Mouse (Mus musculus): ENCODE results near the gene Elp4. TPM values are rescaled to one million over a fixed set of nuclear protein-coding genes. Genes with fewer than 3 reads are reported as not detected.

The Elp4 gene
- polyA plus RNA-seq, 1 experiment from 2014 or later = 34.3 TPM

DNA sequence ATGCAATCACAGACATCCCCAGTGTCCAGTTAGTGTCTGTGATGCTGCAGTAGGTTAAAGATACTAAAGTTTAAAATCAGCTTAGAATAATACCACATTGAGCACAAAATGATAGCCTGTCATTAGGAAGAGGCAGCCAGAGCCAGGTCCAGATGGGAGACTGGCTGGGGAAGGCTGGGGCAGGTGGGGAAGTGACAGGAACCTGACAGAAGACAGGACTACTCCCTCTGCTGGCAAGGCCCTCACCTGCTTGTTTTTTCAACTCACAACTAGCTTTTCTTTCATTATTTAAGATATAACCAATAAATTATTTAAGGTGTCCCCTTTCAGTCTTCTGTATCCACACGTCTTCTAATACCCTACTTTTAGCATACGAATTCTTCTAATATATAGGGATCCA is 104.5 kb downstream of the Elp4 start:
- H3K9ac ChIP-seq (ENCODE audit: low read length) = no peak overlapping the region
- H3K9me3 ChIP-seq (ENCODE audit: control insufficient read depth, low read length) = no peaks in the 10 kb centered on the region
- no peaks in the 10 kb centered on the region for H3K36me3 ChIP-seq (ENCODE audit: control insufficient read depth, insufficient read depth, low read length)
- no peak for ATAC-seq (ENCODE audit: low read depth)
- H3K27ac ChIP-seq (ENCODE audit: low read length) = no peak overlapping the region
- H3K4me1 ChIP-seq (replicated peaks; ENCODE audit: control insufficient read depth, insufficient read depth, low read length) = no peaks in the 10 kb centered on the region
- no peak overlapping the region for H3K4me2 ChIP-seq (ENCODE audit: low read depth, low read length)
- WGBS = 77% methylated on average over 2 of the region's 2 CpGs
- no peak overlapping the region for H3K4me3 ChIP-seq (ENCODE audit: low read length)
- H3K27me3 ChIP-seq (ENCODE audit: control insufficient read depth, insufficient read depth, low read depth, low read length) = no peaks in the 10 kb centered on the region

DNA sequence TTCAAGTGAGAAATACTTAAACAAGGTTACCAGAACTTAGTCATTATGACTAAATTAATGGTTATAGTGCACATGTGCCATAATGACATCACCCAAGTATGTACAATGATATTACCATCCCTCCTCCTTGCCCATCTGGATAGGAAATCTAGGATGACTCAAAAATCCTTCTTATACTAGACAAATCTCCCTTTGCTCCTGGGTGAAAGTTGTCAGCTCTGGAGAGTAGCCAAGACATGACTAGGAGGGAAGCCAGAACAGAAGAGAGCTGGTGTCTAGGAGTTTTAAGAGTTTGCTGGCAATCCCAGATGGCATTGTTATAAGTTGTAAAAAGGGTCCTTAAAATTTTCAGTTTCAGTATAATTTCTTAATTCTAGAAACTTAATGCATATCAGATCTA is 106.5 kb downstream of the Elp4 start:
- Histone ChIP-seq H3K36me3 (ENCODE audit: control insufficient read depth, insufficient read depth, low read length) (no peaks in the 10 kb centered on the region), H3K9ac (ENCODE audit: low read length) (no peak overlapping the region), H3K4me1 (replicated peaks; ENCODE audit: control insufficient read depth, insufficient read depth, low read length) (no peaks in the 10 kb centered on the region), H3K27me3 (ENCODE audit: control insufficient read depth, insufficient read depth, low read depth, low read length) (no peaks in the 10 kb centered on the region), H3K27ac (ENCODE audit: low read length) (no peak overlapping the region), H3K9me3 (ENCODE audit: control insufficient read depth, low read length) (no peaks in the 10 kb centered on the region), H3K4me3 (ENCODE audit: low read length) (no peak overlapping the region), H3K4me2 (ENCODE audit: low read depth, low read length) (no peak overlapping the region)
- ATAC-seq (ENCODE audit: low read depth) = no peak

DNA sequence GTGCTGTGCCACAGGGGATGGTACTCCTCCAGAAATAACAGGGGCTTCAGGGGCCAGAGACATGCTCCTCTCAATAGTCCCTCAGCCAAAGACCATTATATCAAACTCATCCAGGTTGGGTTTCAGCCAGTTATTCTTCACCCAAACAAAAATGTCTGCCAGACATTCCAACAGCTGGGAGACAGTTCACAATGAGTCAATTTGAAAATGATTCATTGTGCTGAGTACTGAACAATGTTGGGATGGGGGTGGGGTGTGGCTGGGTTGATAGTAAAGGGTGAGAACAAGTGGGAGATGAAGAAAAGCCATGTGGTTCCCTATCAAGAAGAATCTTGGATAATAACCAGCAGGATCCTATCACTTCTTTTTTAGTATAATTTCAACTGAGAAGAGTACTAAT is 108.3 kb downstream of the Elp4 start:
- Histone ChIP-seq H3K36me3 (ENCODE audit: control insufficient read depth, insufficient read depth, low read length) (no peaks in the 10 kb centered on the region), H3K4me1 (replicated peaks; ENCODE audit: control insufficient read depth, insufficient read depth, low read length) (no peaks in the 10 kb centered on the region), H3K4me3 (ENCODE audit: low read length) (no peak overlapping the region), H3K9me3 (ENCODE audit: control insufficient read depth, low read length) (no peaks in the 10 kb centered on the region), H3K27ac (ENCODE audit: low read length) (no peak overlapping the region), H3K27me3 (ENCODE audit: control insufficient read depth, insufficient read depth, low read depth, low read length) (no peaks in the 10 kb centered on the region), H3K9ac (ENCODE audit: low read length) (no peak overlapping the region), H3K4me2 (ENCODE audit: low read depth, low read length) (no peak overlapping the region)
- ATAC-seq (ENCODE audit: low read depth) = no peak

DNA sequence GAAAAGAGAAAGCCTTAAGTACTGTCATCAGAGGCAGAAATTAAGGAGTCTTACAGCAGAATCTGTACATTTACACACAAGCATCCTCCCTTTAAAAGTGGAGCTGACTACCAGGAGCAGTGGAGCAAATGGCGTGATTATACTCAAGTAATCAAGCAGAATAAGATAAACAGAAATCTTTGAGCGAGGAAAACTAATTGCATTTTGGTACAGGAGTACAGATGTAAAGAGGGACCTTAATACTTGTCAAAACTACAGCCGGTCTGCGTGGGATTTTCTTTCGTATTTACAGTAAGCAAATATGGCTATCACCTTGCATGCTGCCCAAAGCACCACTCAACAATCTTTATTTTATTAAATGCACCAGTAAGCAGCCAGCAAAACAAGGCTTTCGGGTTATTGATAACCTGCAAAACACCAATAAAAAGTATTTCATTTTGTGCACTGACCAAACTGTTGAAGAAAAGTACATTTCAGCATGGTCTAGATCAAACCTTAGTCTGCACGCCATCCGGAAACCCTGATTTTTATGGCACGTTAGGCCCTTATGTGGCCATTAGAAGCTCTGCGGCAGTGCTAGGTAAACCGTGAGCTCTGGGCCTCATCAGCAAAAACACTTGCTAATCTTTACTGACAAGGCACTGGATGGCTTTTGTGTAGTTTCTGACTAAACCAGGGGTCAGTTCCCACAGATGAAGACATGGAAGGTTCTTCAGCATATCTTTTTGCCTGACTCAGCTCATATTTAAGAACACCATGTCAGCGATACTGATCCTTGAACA is 111.8 kb downstream of the Elp4 start:
- WGBS = 84% methylated on average over 12 of the region's 12 CpGs
- H3K27ac ChIP-seq (ENCODE audit: low read length) = no peak overlapping the region

DNA sequence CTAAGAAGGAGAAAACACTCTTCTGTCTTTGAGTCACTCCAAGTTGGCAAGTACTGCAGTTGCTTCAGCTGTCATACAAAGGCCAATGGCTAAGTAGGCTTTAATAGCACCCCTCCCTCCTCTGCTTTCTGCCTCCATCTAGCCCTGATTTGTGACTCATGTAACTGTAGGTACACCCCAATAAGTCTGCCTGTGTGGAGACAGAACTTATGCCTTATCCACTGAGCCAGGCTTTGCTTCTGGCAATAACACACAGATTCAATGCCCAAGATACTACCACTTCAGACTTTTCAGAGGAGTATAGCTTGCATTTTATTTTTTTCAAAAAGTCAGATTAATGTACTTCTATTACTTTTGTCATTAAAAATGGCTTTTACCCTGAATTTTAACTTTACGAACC is 114.4 kb downstream of the Elp4 start:
- H3K9me3 ChIP-seq (ENCODE audit: control insufficient read depth, low read length) = no peaks in the 10 kb centered on the region
- H3K27me3 ChIP-seq (ENCODE audit: control insufficient read depth, insufficient read depth, low read depth, low read length) = no peaks in the 10 kb centered on the region
- WGBS = 94% methylated on average over 1 of the region's 1 CpGs
- H3K27ac ChIP-seq (ENCODE audit: low read length) = no peak overlapping the region
- no peak overlapping the region for H3K4me2 ChIP-seq (ENCODE audit: low read depth, low read length)
- no peak overlapping the region for H3K4me3 ChIP-seq (ENCODE audit: low read length)
- H3K36me3 ChIP-seq (ENCODE audit: control insufficient read depth, insufficient read depth, low read length) = no peaks in the 10 kb centered on the region
- ATAC-seq (ENCODE audit: low read depth) = no peak
- H3K9ac ChIP-seq (ENCODE audit: low read length) = no peak overlapping the region
- H3K4me1 ChIP-seq (replicated peaks; ENCODE audit: control insufficient read depth, insufficient read depth, low read length) = no peaks in the 10 kb centered on the region

More for the DNA sequence above, 111.8 kb downstream of the Elp4 start:
- no peaks in the 10 kb centered on the region for H3K9me3 ChIP-seq (ENCODE audit: control insufficient read depth, low read length)
- H3K4me2 ChIP-seq (ENCODE audit: low read depth, low read length) = no peak overlapping the region
- H3K9ac ChIP-seq (ENCODE audit: low read length) = no peak overlapping the region
- no peaks in the 10 kb centered on the region for H3K4me1 ChIP-seq (replicated peaks; ENCODE audit: control insufficient read depth, insufficient read depth, low read length)
- no peak overlapping the region for H3K4me3 ChIP-seq (ENCODE audit: low read length)
- no peaks in the 10 kb centered on the region for H3K27me3 ChIP-seq (ENCODE audit: control insufficient read depth, insufficient read depth, low read depth, low read length)
- ATAC-seq (ENCODE audit: low read depth) = no peak
- no peaks in the 10 kb centered on the region for H3K36me3 ChIP-seq (ENCODE audit: control insufficient read depth, insufficient read depth, low read length)

DNA sequence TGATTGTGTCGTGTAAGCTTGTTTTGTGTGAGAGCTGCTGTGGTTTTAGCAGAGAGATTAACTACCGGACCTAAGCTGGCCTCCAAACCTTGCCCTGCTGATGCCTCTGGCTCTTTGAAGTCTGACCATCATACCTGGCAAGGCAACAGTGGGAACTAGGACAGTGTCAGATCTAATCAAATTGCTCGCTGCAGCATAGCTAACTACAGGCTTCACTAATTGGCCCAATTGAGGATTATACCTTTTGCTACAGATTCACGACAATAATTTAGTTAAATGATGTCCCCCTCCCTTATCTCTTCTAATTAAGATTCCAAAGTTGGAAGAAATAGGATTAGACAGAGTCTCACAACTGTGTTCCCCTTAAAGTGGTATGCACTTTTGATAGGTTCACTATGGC is 116.6 kb downstream of the Elp4 start:
- H3K9ac ChIP-seq (ENCODE audit: low read length) = no peak overlapping the region
- H3K27me3 ChIP-seq (ENCODE audit: control insufficient read depth, insufficient read depth, low read depth, low read length) = no peaks in the 10 kb centered on the region
- no peak for ATAC-seq (ENCODE audit: low read depth)
- H3K27ac ChIP-seq (ENCODE audit: low read length) = no peak overlapping the region
- WGBS = 73% methylated on average over 4 of the region's 4 CpGs
- H3K4me1 ChIP-seq (replicated peaks; ENCODE audit: control insufficient read depth, insufficient read depth, low read length) = no peaks in the 10 kb centered on the region
- H3K4me3 ChIP-seq (ENCODE audit: low read length) = no peak overlapping the region
- no peak overlapping the region for H3K4me2 ChIP-seq (ENCODE audit: low read depth, low read length)
- H3K9me3 ChIP-seq (ENCODE audit: control insufficient read depth, low read length) = no peaks in the 10 kb centered on the region
- no peaks in the 10 kb centered on the region for H3K36me3 ChIP-seq (ENCODE audit: control insufficient read depth, insufficient read depth, low read length)

DNA sequence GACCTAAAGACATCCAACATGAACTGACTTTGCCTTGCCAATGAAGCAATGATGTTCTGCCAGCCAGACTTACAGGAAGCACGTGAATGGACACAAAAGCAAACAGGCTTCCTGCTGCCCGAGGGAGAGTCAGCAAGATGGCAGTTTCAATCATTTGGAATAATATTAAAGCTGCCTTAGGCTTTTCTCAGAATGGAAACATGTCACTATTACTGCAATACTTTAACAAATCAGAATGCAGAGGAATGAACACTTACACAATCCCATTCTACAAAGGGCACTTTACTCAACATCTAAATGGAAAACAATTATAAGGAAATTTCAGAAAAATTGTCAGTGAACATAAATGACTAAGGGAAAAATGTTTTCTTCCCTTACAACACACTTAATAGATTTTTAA is 117.4 kb downstream of the Elp4 start:
- no peak overlapping the region for H3K27ac ChIP-seq (ENCODE audit: low read length)
- 39% methylated on average over 2 of the region's 2 CpGs for WGBS
- no peak overlapping the region for H3K9ac ChIP-seq (ENCODE audit: low read length)
- H3K27me3 ChIP-seq (ENCODE audit: control insufficient read depth, insufficient read depth, low read depth, low read length) = no peaks in the 10 kb centered on the region
- H3K9me3 ChIP-seq (ENCODE audit: control insufficient read depth, low read length) = no peaks in the 10 kb centered on the region
- no peak overlapping the region for H3K4me2 ChIP-seq (ENCODE audit: low read depth, low read length)
- ATAC-seq (ENCODE audit: low read depth) = no peak
- no peak overlapping the region for H3K4me3 ChIP-seq (ENCODE audit: low read length)
- no peaks in the 10 kb centered on the region for H3K4me1 ChIP-seq (replicated peaks; ENCODE audit: control insufficient read depth, insufficient read depth, low read length)
- H3K36me3 ChIP-seq (ENCODE audit: control insufficient read depth, insufficient read depth, low read length) = no peaks in the 10 kb centered on the region

DNA sequence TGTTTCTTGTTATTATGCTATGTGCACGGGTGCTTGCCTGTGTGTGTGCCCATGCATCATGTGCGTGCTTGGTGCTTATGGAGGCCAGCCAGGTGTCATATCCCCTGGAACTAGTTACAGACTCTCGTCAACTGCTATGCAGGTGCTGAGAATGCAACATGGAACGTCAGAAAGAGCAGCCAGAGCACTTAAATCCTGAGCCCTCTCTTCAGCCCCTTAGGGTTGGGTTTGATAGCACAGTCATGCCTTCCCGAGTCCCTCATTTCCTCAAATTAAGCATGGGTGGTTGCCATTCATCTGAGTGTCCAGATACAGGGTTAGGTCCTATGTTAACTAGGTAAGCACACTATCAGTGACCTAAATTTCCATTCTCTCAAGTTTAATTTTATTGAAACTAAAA is 121.5 kb downstream of the Elp4 start:
- Histone ChIP-seq H3K36me3 (ENCODE audit: control insufficient read depth, insufficient read depth, low read length) (no peaks in the 10 kb centered on the region), H3K27me3 (ENCODE audit: control insufficient read depth, insufficient read depth, low read depth, low read length) (no peaks in the 10 kb centered on the region), H3K27ac (ENCODE audit: low read length) (no peak overlapping the region), H3K9me3 (ENCODE audit: control insufficient read depth, low read length) (no peaks in the 10 kb centered on the region), H3K4me2 (ENCODE audit: low read depth, low read length) (no peak overlapping the region), H3K4me1 (replicated peaks; ENCODE audit: control insufficient read depth, insufficient read depth, low read length) (no peaks in the 10 kb centered on the region), H3K9ac (ENCODE audit: low read length) (no peak overlapping the region), H3K4me3 (ENCODE audit: low read length) (no peak overlapping the region)
- no peak for ATAC-seq (ENCODE audit: low read depth)
- WGBS = 75% methylated on average over 5 of the region's 5 CpGs

DNA sequence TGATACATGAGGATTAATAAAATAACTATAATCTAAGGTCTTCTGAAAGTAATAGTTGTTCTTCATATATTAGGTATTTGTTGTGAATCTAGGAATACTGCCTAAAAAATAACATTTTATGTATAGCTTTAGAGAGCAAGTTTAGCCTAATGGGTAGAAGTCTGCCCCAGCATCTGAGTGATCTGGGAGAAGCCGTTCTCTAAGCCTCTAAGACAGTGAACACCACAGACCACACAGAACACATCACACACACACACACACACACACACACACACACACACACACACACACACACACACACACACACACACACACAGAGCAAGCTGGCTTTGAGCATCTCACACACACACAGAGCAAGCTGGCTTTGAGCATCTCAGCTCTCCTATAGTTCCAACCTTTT is 123.6 kb downstream of the Elp4 start:
- Histone ChIP-seq H3K27ac (ENCODE audit: low read length) (no peak overlapping the region), H3K27me3 (ENCODE audit: control insufficient read depth, insufficient read depth, low read depth, low read length) (no peaks in the 10 kb centered on the region), H3K4me1 (replicated peaks; ENCODE audit: control insufficient read depth, insufficient read depth, low read length) (no peaks in the 10 kb centered on the region), H3K36me3 (ENCODE audit: control insufficient read depth, insufficient read depth, low read length) (no peaks in the 10 kb centered on the region), H3K4me2 (ENCODE audit: low read depth, low read length) (no peak overlapping the region), H3K9ac (ENCODE audit: low read length) (no peak overlapping the region), H3K4me3 (ENCODE audit: low read length) (no peak overlapping the region), H3K9me3 (ENCODE audit: control insufficient read depth, low read length) (no peaks in the 10 kb centered on the region)
- ATAC-seq (ENCODE audit: low read depth) = no peak
- 53% methylated on average over 1 of the region's 1 CpGs for WGBS
